Mouse (Mus musculus): ENCODE results near the gene Cobll1. TPM values are rescaled to one million over a fixed set of nuclear protein-coding genes. Genes with fewer than 3 reads are reported as not detected.

The Cobll1 gene
- polyA plus RNA-seq, 1 experiment from 2014 or later, result 1.7 TPM

GRCm38 (mm10) chr2:65119667-65120066 lies 119.5 kb downstream of the Cobll1 start:
- Histone ChIP-seq H3K27me3 (ENCODE audit: low read depth, poor library complexity, severe bottlenecking) (no peaks in the 10 kb centered on the region), H3K27ac (replicated peaks) (no peak overlapping the region), H3K36me3 (no peaks in the 10 kb centered on the region), H3K9me3 (replicated peaks) (no peaks in the 10 kb centered on the region), H3K4me1 (no peaks in the 10 kb centered on the region), H3K4me3 (no peak overlapping the region)
- no peak for DNase-seq (ENCODE audit: low spot score)
- WGBS, result 89% methylated on average over 8 of the region's 8 CpGs

- 92% methylated on average over 2 of the region's 2 CpGs for WGBS
- DNase-seq (ENCODE audit: low spot score), result no peak
- Histone ChIP-seq H3K27ac (replicated peaks) (no peak overlapping the region), H3K9me3 (replicated peaks) (no peaks in the 10 kb centered on the region), H3K27me3 (ENCODE audit: low read depth, poor library complexity, severe bottlenecking) (no peaks in the 10 kb centered on the region), H3K4me1 (no peaks in the 10 kb centered on the region), H3K36me3 (no peaks in the 10 kb centered on the region), H3K4me3 (no peak overlapping the region)
These were observed 120.1 kb downstream of the Cobll1 start for GRCm38 (mm10) chr2:65119076-65119475.

- no peak for DNase-seq (ENCODE audit: low spot score)
- Histone ChIP-seq H3K36me3 (no peaks in the 10 kb centered on the region), H3K4me3 (no peak overlapping the region), H3K27ac (replicated peaks) (no peak overlapping the region), H3K27me3 (ENCODE audit: low read depth, poor library complexity, severe bottlenecking) (no peaks in the 10 kb centered on the region), H3K4me1 (no peaks in the 10 kb centered on the region), H3K9me3 (replicated peaks) (no peaks in the 10 kb centered on the region)
- WGBS, result 90% methylated on average over 2 of the region's 2 CpGs
These were observed 121.3 kb downstream of the Cobll1 start for GRCm38 (mm10) chr2:65117859-65118258.

- Histone ChIP-seq H3K27me3 (ENCODE audit: low read depth, poor library complexity, severe bottlenecking) (no peaks in the 10 kb centered on the region), H3K4me3 (no peak overlapping the region)
- WGBS, result 89% methylated on average over 2 of the region's 2 CpGs
These were observed 122.6 kb downstream of the Cobll1 start for GRCm38 (mm10) chr2:65116428-65117125.

GRCm38 (mm10) chr2:65113191-65113590 lies 126.0 kb downstream of the Cobll1 start:
- no peaks in the 10 kb centered on the region for H3K36me3 ChIP-seq
- DNase-seq (ENCODE audit: low spot score), result no peak
- H3K4me3 ChIP-seq, result no peak overlapping the region
- WGBS, result 93% methylated on average over 4 of the region's 4 CpGs
- no peak overlapping the region for H3K27ac ChIP-seq (replicated peaks)
- no peaks in the 10 kb centered on the region for H3K4me1 ChIP-seq
- no peaks in the 10 kb centered on the region for H3K27me3 ChIP-seq (ENCODE audit: low read depth, poor library complexity, severe bottlenecking)
- H3K9me3 ChIP-seq (replicated peaks), result no peaks in the 10 kb centered on the region

More at GRCm38 (mm10) chr2:65116428-65117125, 122.6 kb downstream of the Cobll1 start:
- Histone ChIP-seq H3K4me1 (no peaks in the 10 kb centered on the region), H3K27ac (replicated peaks) (no peak overlapping the region), H3K36me3 (no peaks in the 10 kb centered on the region), H3K9me3 (replicated peaks) (no peaks in the 10 kb centered on the region)
- DNase-seq (ENCODE audit: low spot score), result no peak

- Histone ChIP-seq H3K9me3 (replicated peaks) (no peaks in the 10 kb centered on the region), H3K4me3 (no peak overlapping the region), H3K4me1 (no peaks in the 10 kb centered on the region), H3K36me3 (no peaks in the 10 kb centered on the region), H3K27me3 (ENCODE audit: low read depth, poor library complexity, severe bottlenecking) (no peaks in the 10 kb centered on the region), H3K27ac (replicated peaks) (no peak overlapping the region)
- 93% methylated on average over 6 of the region's 6 CpGs for WGBS
- no peak for DNase-seq (ENCODE audit: low spot score)
These were observed 134.6 kb downstream of the Cobll1 start for GRCm38 (mm10) chr2:65104569-65104968.

GRCm38 (mm10) chr2:65103801-65104200 lies 135.4 kb downstream of the Cobll1 start:
- Histone ChIP-seq H3K4me1 (no peaks in the 10 kb centered on the region), H3K4me3 (no peak overlapping the region), H3K36me3 (no peaks in the 10 kb centered on the region), H3K9me3 (replicated peaks) (no peaks in the 10 kb centered on the region), H3K27ac (replicated peaks) (no peak overlapping the region), H3K27me3 (ENCODE audit: low read depth, poor library complexity, severe bottlenecking) (no peaks in the 10 kb centered on the region)
- 78% methylated on average over 3 of the region's 3 CpGs for WGBS
- DNase-seq (ENCODE audit: low spot score), result no peak

GRCm38 (mm10) chr2:65101388-65101787 lies 137.8 kb downstream of the Cobll1 start:
- no peaks in the 10 kb centered on the region for H3K9me3 ChIP-seq (replicated peaks)
- no peaks in the 10 kb centered on the region for H3K36me3 ChIP-seq
- no peak overlapping the region for H3K4me3 ChIP-seq
- H3K27ac ChIP-seq (replicated peaks), result no peak overlapping the region
- 86% methylated on average over 2 of the region's 2 CpGs for WGBS
- H3K27me3 ChIP-seq (ENCODE audit: low read depth, poor library complexity, severe bottlenecking), result no peaks in the 10 kb centered on the region
- no peaks in the 10 kb centered on the region for H3K4me1 ChIP-seq
- no peak for DNase-seq (ENCODE audit: low spot score)

- H3K27me3 ChIP-seq (ENCODE audit: low read depth, poor library complexity, severe bottlenecking), result no peaks in the 10 kb centered on the region
- no peaks in the 10 kb centered on the region for H3K36me3 ChIP-seq
- no peaks in the 10 kb centered on the region for H3K9me3 ChIP-seq (replicated peaks)
- DNase-seq (ENCODE audit: low spot score), result no peak
- H3K4me1 ChIP-seq, result no peaks in the 10 kb centered on the region
- WGBS, result 82% methylated on average over 1 of the region's 1 CpGs
- no peak overlapping the region for H3K4me3 ChIP-seq
- no peak overlapping the region for H3K27ac ChIP-seq (replicated peaks)
These were observed 139.2 kb downstream of the Cobll1 start for GRCm38 (mm10) chr2:65100001-65100400.

GRCm38 (mm10) chr2:65095571-65095970 lies 143.6 kb downstream of the Cobll1 start:
- no peaks in the 10 kb centered on the region for H3K27me3 ChIP-seq (ENCODE audit: low read depth, poor library complexity, severe bottlenecking)
- H3K36me3 ChIP-seq, result no peaks in the 10 kb centered on the region
- 87% methylated on average over 6 of the region's 6 CpGs for WGBS
- DNase-seq (ENCODE audit: low spot score), result no peak
- no peak overlapping the region for H3K4me3 ChIP-seq
- H3K9me3 ChIP-seq (replicated peaks), result no peaks in the 10 kb centered on the region
- H3K27ac ChIP-seq (replicated peaks), result no peak overlapping the region
- no peaks in the 10 kb centered on the region for H3K4me1 ChIP-seq

- H3K4me1 ChIP-seq, result no peaks in the 10 kb centered on the region
- 92% methylated on average over 2 of the region's 2 CpGs for WGBS
- DNase-seq (ENCODE audit: low spot score), result no peak
- H3K4me3 ChIP-seq, result no peak overlapping the region
- no peaks in the 10 kb centered on the region for H3K36me3 ChIP-seq
- no peak overlapping the region for H3K27ac ChIP-seq (replicated peaks)
- H3K9me3 ChIP-seq (replicated peaks), result no peaks in the 10 kb centered on the region
- no peaks in the 10 kb centered on the region for H3K27me3 ChIP-seq (ENCODE audit: low read depth, poor library complexity, severe bottlenecking)
These were observed 145.2 kb downstream of the Cobll1 start for GRCm38 (mm10) chr2:65093990-65094389.

- 87% methylated on average over 2 of the region's 2 CpGs for WGBS
- DNase-seq (ENCODE audit: low spot score), result no peak
- no peak overlapping the region for H3K27ac ChIP-seq (replicated peaks)
- no peaks in the 10 kb centered on the region for H3K4me1 ChIP-seq
- H3K9me3 ChIP-seq (replicated peaks), result no peaks in the 10 kb centered on the region
- H3K4me3 ChIP-seq, result no peak overlapping the region
- no peaks in the 10 kb centered on the region for H3K36me3 ChIP-seq
- H3K27me3 ChIP-seq (ENCODE audit: low read depth, poor library complexity, severe bottlenecking), result no peaks in the 10 kb centered on the region
These were observed 148.2 kb downstream of the Cobll1 start for GRCm38 (mm10) chr2:65090986-65091385.

- Histone ChIP-seq H3K27me3 (ENCODE audit: low read depth, poor library complexity, severe bottlenecking) (no peaks in the 10 kb centered on the region), H3K27ac (replicated peaks) (no peak overlapping the region), H3K9me3 (replicated peaks) (no peaks in the 10 kb centered on the region), H3K36me3 (no peaks in the 10 kb centered on the region), H3K4me3 (no peak overlapping the region), H3K4me1 (no peaks in the 10 kb centered on the region)
- no peak for DNase-seq (ENCODE audit: low spot score)
- 84% methylated on average over 3 of the region's 3 CpGs for WGBS
These were observed 152.0 kb downstream of the Cobll1 start for GRCm38 (mm10) chr2:65087197-65087596.

- Histone ChIP-seq H3K4me3 (no peak overlapping the region), H3K9me3 (replicated peaks) (no peaks in the 10 kb centered on the region), H3K4me1 (no peaks in the 10 kb centered on the region), H3K27me3 (ENCODE audit: low read depth, poor library complexity, severe bottlenecking) (no peaks in the 10 kb centered on the region), H3K36me3 (no peaks in the 10 kb centered on the region), H3K27ac (replicated peaks) (no peak overlapping the region)
- DNase-seq (ENCODE audit: low spot score), result no peak
These were observed 155.8 kb downstream of the Cobll1 start for GRCm38 (mm10) chr2:65083411-65083810.
